Mouse (Mus musculus): ENCODE results near the gene Git2. TPM values are rescaled to one million over a fixed set of nuclear protein-coding genes. Genes with fewer than 3 reads are reported as not detected.

Gene Git2
- polyA plus RNA-seq, 1 experiment = 42.0 TPM

DNA sequence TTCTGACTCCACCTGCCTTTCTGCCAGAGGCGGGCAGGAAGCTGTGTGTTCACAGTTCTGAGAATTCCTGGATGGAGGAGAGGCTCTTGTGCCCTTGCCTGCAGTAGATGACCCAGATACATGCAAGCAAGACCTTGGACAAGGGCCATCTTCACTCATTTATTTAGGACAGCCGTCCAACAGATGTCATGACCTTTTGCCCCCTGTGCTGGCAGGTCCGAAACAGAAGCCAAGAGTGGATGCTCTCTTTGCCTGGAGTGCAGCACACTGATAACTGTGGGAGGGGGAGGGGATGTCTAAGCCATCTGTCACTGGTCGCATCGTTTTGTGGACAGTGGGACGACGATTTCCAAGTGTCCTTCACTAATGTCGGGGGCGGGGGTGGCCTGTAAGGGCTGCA is 19.9 kb upstream of the Git2 start:
- Histone ChIP-seq H3K4me3 (ENCODE audit: low read depth, low read length) (no peak overlapping the region), H3K9ac (ENCODE audit: low read depth, poor library complexity, severe bottlenecking) (no peak overlapping the region), H3K36me3 (ENCODE audit: control insufficient read depth, insufficient read depth, low read length, poor library complexity, severe bottlenecking) (peaks cover 3% of the 10 kb centered on the region), H3K27ac (ENCODE audit: insufficient read depth, low read length) (peak overlapping the region; percentile 64), H3K27me3 (ENCODE audit: control insufficient read depth, insufficient read depth, low read length, poor library complexity, severe bottlenecking) (no peaks in the 10 kb centered on the region), H3K4me1 (ENCODE audit: control insufficient read depth, insufficient read depth, low read length) (peaks cover 9% of the 10 kb centered on the region), H3K9me3 (replicated peaks; ENCODE audit: control insufficient read depth, insufficient read depth, low read length, poor library complexity, severe bottlenecking) (no peaks in the 10 kb centered on the region)
- TF ChIP-seq POLR2A (IDR thresholded peaks at IDR 0.05; ENCODE audit: insufficient read depth, low read length) (no peak), CTCF (IDR thresholded peaks at IDR 0.05; ENCODE audit: low read depth, low read length) (no peak), EP300 (IDR thresholded peaks at IDR 0.05; ENCODE audit: insufficient read depth, low read depth, low read length) (no peak)

DNA sequence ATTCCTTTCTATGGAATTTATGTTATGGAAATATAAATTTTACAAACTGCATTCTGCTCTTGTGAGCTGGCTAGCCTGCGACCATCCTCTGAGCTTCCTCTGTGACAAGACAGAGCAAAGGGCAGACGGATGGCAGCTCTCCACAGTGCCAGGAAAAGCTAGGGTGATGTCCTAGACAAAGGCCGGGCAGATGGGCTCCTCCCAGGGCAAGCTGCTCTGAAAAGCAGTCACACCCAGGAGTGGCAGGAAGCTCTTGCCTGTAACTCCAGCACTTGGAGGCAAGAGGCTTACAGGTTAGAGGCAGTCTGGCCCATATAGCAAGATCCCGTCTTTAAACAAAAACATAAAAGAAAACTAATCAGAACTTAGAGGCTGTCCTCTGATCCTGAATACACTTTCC is 19.3 kb upstream of the Git2 start:
- Histone ChIP-seq H3K27ac (ENCODE audit: insufficient read depth, low read length) (peak overlapping the region; percentile 64), H3K9me3 (replicated peaks; ENCODE audit: control insufficient read depth, insufficient read depth, low read length, poor library complexity, severe bottlenecking) (no peaks in the 10 kb centered on the region), H3K4me3 (ENCODE audit: low read depth, low read length) (no peak overlapping the region), H3K9ac (ENCODE audit: low read depth, poor library complexity, severe bottlenecking) (no peak overlapping the region), H3K4me1 (ENCODE audit: control insufficient read depth, insufficient read depth, low read length) (peaks cover 9% of the 10 kb centered on the region), H3K36me3 (ENCODE audit: control insufficient read depth, insufficient read depth, low read length, poor library complexity, severe bottlenecking) (peaks cover 3% of the 10 kb centered on the region), H3K27me3 (ENCODE audit: control insufficient read depth, insufficient read depth, low read length, poor library complexity, severe bottlenecking) (no peaks in the 10 kb centered on the region)
- no peak for TF ChIP-seq POLR2A (IDR thresholded peaks at IDR 0.05; ENCODE audit: insufficient read depth, low read length)
- no peak for TF ChIP-seq CTCF (IDR thresholded peaks at IDR 0.05; ENCODE audit: low read depth, low read length)
- peak; percentile 56; the same call in 1 of the 2 replicates for TF ChIP-seq EP300 (IDR thresholded peaks at IDR 0.05; ENCODE audit: insufficient read depth, low read depth, low read length)

DNA sequence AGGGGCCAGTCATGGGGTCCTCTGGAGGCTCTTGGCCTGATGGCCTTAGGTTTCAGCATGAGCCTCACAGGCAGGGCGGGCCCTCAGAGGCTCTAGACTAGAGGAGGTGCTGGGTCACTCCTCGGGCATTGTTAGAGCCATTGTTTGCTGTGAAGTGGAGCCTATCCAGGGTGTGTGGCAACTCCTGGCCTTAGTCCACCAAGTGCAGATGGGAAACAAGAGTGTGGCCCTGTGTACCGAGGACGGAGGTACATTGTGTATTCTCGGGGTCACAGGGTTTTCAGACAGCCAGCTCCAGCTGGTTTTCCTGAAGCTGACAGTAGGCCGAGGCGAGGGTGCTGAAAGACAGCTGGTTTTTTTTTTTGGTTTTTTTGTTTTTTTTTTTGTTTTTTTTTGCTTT is 18.0 kb upstream of the Git2 start:
- Histone ChIP-seq H3K27ac (ENCODE audit: insufficient read depth, low read length) (no peak overlapping the region), H3K9me3 (replicated peaks; ENCODE audit: control insufficient read depth, insufficient read depth, low read length, poor library complexity, severe bottlenecking) (no peaks in the 10 kb centered on the region), H3K4me3 (ENCODE audit: low read depth, low read length) (no peak overlapping the region), H3K4me1 (ENCODE audit: control insufficient read depth, insufficient read depth, low read length) (peaks cover 9% of the 10 kb centered on the region), H3K27me3 (ENCODE audit: control insufficient read depth, insufficient read depth, low read length, poor library complexity, severe bottlenecking) (no peaks in the 10 kb centered on the region), H3K36me3 (ENCODE audit: control insufficient read depth, insufficient read depth, low read length, poor library complexity, severe bottlenecking) (peaks cover 3% of the 10 kb centered on the region), H3K9ac (ENCODE audit: low read depth, poor library complexity, severe bottlenecking) (no peak overlapping the region)
- TF ChIP-seq EP300 (IDR thresholded peaks at IDR 0.05; ENCODE audit: insufficient read depth, low read depth, low read length) (peak; percentile 56; the same call in 1 of the 2 replicates), POLR2A (IDR thresholded peaks at IDR 0.05; ENCODE audit: insufficient read depth, low read length) (no peak), CTCF (IDR thresholded peaks at IDR 0.05; ENCODE audit: low read depth, low read length) (no peak)

DNA sequence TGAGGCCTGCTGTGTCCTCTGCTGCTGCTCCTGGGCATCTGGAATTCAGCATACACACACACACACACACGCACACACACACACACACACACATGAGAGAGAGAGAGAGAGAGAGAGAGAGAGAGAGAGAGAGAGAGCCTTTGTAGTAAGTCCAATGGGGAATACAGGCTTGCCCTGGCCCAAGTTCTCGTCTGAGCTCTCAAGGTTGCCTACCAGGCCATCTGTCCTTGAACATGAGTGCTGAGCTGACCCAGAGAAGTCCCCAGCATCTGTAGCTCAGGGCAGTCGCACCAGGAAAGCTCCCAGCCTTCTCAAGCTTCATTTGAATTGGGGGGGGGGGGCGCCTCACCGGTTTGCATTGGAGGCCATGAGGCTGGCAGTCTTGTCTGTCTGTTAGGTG is 9.9 kb upstream of the Git2 start:
- Histone ChIP-seq H3K9me3 (replicated peaks; ENCODE audit: control insufficient read depth, insufficient read depth, low read length, poor library complexity, severe bottlenecking) (no peaks in the 10 kb centered on the region), H3K27me3 (ENCODE audit: control insufficient read depth, insufficient read depth, low read length, poor library complexity, severe bottlenecking) (no peaks in the 10 kb centered on the region), H3K27ac (ENCODE audit: insufficient read depth, low read length) (no peak overlapping the region), H3K36me3 (ENCODE audit: control insufficient read depth, insufficient read depth, low read length, poor library complexity, severe bottlenecking) (no peaks in the 10 kb centered on the region), H3K9ac (ENCODE audit: low read depth, poor library complexity, severe bottlenecking) (no peak overlapping the region), H3K4me3 (ENCODE audit: low read depth, low read length) (no peak overlapping the region), H3K4me1 (ENCODE audit: control insufficient read depth, insufficient read depth, low read length) (peaks cover 5% of the 10 kb centered on the region)
- TF ChIP-seq EP300 (IDR thresholded peaks at IDR 0.05; ENCODE audit: insufficient read depth, low read depth, low read length) = no peak
- TF ChIP-seq CTCF (IDR thresholded peaks at IDR 0.05; ENCODE audit: low read depth, low read length) = no peak
- TF ChIP-seq POLR2A (IDR thresholded peaks at IDR 0.05; ENCODE audit: insufficient read depth, low read length) = no peak

DNA sequence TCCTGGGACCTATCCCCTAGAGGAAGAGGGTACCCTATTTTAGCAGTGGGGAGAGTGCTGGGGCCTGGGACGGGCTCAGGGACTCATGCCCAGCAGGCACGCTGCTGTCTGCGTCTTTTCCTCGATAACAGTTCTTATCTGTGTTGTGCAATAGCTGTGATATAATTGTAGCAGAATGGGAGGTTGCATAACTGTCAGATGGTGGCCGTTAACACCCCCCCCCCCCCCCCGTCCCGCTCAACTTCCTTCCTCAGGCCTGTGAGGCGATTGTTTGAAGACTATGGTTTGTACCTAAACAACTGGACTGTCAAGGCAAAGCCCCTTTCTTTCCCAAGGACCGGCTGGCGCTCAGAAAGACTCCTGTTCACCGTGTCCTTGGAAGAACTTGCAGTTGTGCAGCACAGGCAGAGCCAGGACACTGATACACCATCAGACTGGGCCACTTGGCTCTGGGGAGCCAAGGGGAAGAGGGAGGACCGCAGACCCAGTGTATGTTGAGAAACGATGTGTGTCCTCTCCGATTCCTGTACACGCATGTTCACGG is 9.4 kb upstream of the Git2 start:
- Histone ChIP-seq H3K27me3 (ENCODE audit: control insufficient read depth, insufficient read depth, low read length, poor library complexity, severe bottlenecking) (no peaks in the 10 kb centered on the region), H3K4me1 (ENCODE audit: control insufficient read depth, insufficient read depth, low read length) (peaks cover 5% of the 10 kb centered on the region), H3K36me3 (ENCODE audit: control insufficient read depth, insufficient read depth, low read length, poor library complexity, severe bottlenecking) (no peaks in the 10 kb centered on the region), H3K4me3 (ENCODE audit: low read depth, low read length) (no peak overlapping the region), H3K9me3 (replicated peaks; ENCODE audit: control insufficient read depth, insufficient read depth, low read length, poor library complexity, severe bottlenecking) (no peaks in the 10 kb centered on the region), H3K27ac (ENCODE audit: insufficient read depth, low read length) (no peak overlapping the region), H3K9ac (ENCODE audit: low read depth, poor library complexity, severe bottlenecking) (no peak overlapping the region)
- TF ChIP-seq EP300 (IDR thresholded peaks at IDR 0.05; ENCODE audit: insufficient read depth, low read depth, low read length) (no peak), POLR2A (IDR thresholded peaks at IDR 0.05; ENCODE audit: insufficient read depth, low read length) (no peak), CTCF (IDR thresholded peaks at IDR 0.05; ENCODE audit: low read depth, low read length) (no peak)

DNA sequence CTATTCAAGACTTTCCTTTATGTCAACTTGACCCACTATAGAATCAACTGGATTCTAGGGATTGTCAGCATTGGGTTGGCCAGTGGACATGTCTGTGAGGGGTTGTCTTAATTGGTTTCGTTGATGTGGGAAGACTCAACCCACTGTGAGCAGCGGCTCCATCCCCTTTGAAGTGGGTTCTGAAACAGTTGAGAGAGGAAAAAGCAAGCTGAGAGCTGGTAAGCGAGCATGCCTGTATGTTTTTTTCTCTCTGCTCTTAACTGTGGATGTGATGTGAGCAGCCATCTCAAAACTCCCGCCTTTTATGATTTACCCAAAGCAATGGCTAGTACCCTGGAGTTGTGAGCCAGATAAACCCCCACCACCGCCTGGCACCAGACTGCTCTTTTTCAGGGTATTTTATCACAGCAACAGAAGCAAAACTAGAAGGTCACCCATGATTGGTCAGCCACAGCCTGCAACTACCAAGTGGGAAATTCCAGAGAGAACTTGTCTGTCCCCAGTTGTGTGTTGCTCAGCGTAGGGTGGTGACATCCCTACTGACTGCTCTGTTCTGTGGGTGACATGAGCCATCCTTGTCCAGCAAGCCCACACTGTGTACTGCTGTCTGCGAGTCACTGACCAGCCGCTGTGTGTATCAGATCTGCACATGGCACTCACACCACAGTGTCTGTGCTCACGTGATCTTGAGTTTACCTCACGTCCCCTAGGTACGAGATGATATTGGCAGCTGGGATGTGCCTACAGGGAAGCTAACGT is 8.3 kb upstream of the Git2 start:
- peaks cover 5% of the 10 kb centered on the region for H3K4me1 ChIP-seq (ENCODE audit: control insufficient read depth, insufficient read depth, low read length)
- no peak overlapping the region for H3K4me3 ChIP-seq (ENCODE audit: low read depth, low read length)
- TF ChIP-seq CTCF (IDR thresholded peaks at IDR 0.05; ENCODE audit: low read depth, low read length) = no peak
- no peak for TF ChIP-seq POLR2A (IDR thresholded peaks at IDR 0.05; ENCODE audit: insufficient read depth, low read length)
- no peak for TF ChIP-seq EP300 (IDR thresholded peaks at IDR 0.05; ENCODE audit: insufficient read depth, low read depth, low read length)
- H3K9ac ChIP-seq (ENCODE audit: low read depth, poor library complexity, severe bottlenecking) = no peak overlapping the region
- H3K9me3 ChIP-seq (replicated peaks; ENCODE audit: control insufficient read depth, insufficient read depth, low read length, poor library complexity, severe bottlenecking) = no peaks in the 10 kb centered on the region
- H3K27me3 ChIP-seq (ENCODE audit: control insufficient read depth, insufficient read depth, low read length, poor library complexity, severe bottlenecking) = no peaks in the 10 kb centered on the region
- H3K36me3 ChIP-seq (ENCODE audit: control insufficient read depth, insufficient read depth, low read length, poor library complexity, severe bottlenecking) = no peaks in the 10 kb centered on the region
- H3K27ac ChIP-seq (ENCODE audit: insufficient read depth, low read length) = no peak overlapping the region

Measured in ES-Bruce4 (cell line).